Mouse (Mus musculus) spleen, postnatal 36 days (tissue): ENCODE measurements around the gene Esp23.
"Not testable (repeated sequence)": the region's sequence is repeated elsewhere in the genome, so short reads cannot be mapped to it uniquely, and the experiment has no call there.

Experiments
- DNase-seq, 2 experiments: peaks; one replicate each; pipeline ENCODE4 v3.0.0; 2022; ENCODE audit warnings: low spot score in 2 of 2, mixed read lengths in 1 of 2

The Esp23 gene

GRCm38 (mm10) chr17:39076937-39077336 is at the start of gene Esp23:
TSS of gene Esp23 (minus strand) at chr17:39077037.
- DNase-seq: no peak

GRCm38 (mm10) chr17:39107126-39107525 is 30.3 kb upstream of the Esp23 start:
- not testable (repeated sequence) for DNase-seq

- DNase-seq: no peak
Observed at GRCm38 (mm10) chr17:39095034-39095433, 18.2 kb upstream of the Esp23 start, which contains the start of gene Esp22. TSS of gene Esp22 (plus strand) at chr17:39095334.

GRCm38 (mm10) chr17:39063641-39064040 is 13.2 kb downstream of the Esp23 start:
- DNase-seq: no peak

GRCm38 (mm10) chr17:39043241-39043640 is 33.6 kb downstream of the Esp23 start, which contains the start of gene Gm21903:
TSS of gene Gm21903 (minus strand) at chr17:39043341.
- no peak for DNase-seq

GRCm38 (mm10) chr17:39036395-39036794 is 40.4 kb downstream of the Esp23 start, which contains the start of gene Esp24:
TSS of gene Esp24 (plus strand) at chr17:39036695.
- not testable (repeated sequence) for DNase-seq
